Mouse (Mus musculus): ENCODE data around the gene Gm15217.

- TF ChIP-seq CHD2 (IDR thresholded peaks at IDR 0.05; ENCODE audit: low read depth, low read length) (no peak), ZNF384 (IDR thresholded peaks at IDR 0.05; ENCODE audit: low read depth, low read length) (no peak), HCFC1 (IDR thresholded peaks at IDR 0.05; ENCODE audit: borderline replicate concordance, insufficient read depth, low read length) (no peak), MAFK (IDR thresholded peaks at IDR 0.05; ENCODE audit: insufficient read depth, low read depth, low read length) (no peak), ZC3H11A (IDR thresholded peaks at IDR 0.05; ENCODE audit: borderline replicate concordance, low read depth, low read length) (no peak)
Observed at GRCm38 (mm10) chr14:46380286-46380721, 1.1 kb downstream of the Gm15217 start.
